Comparison of ENCODE assay signal across 28 mouse cellular contexts in genomic region chr2:98143711-98144110, GRCm38 (mm10).
A peak's percentile ranks its signal among the peaks of the same experiment; 100 is the strongest.
DNase-seq lines count a peak whose midpoint lies in the region; ATAC-seq and TF ChIP-seq lines count a peak whose summit lies in the region.
"Had no signal": no experiment of that assay in that cellular context is flagged by ENCODE, and none has a peak within 500 bp of the region (broad histone marks: within the 10 kb centered on the region; RNA-seq: fewer than 3 reads in every experiment).

No protein-coding gene starts in this region.

- DNase-seq in layer of hippocampus, adult 2 months (ENCODE audit: low spot score in 2 of 2) = no peak
- no peak for DNase-seq in layer of hippocampus, adult 9-10 months (ENCODE audit: low spot score)
- DNase-seq in ES-CJ7 (ENCODE audit: low read depth, low spot score) (peak; percentile 5), ZHBTc4 (ENCODE audit: low read depth, low spot score) (peak; percentile 11)
- DNase-seq: adrenal gland, adult 8-10 months; adrenal gland, postnatal 25 days; B cell, adult 2 months; cerebellum, adult 18-20 months; cerebellum, adult 9-10 months; cerebellum, postnatal 14 days; forebrain, postnatal 0 days; gastrocnemius, postnatal 10 days; gastrocnemius, postnatal 36 days; heart, adult 11 months; kidney, adult 11 months had no signal

- H3K27me3 ChIP-seq in intestine, embryonic 15.5 days (replicated peaks) = no peaks in the 10 kb centered on the region
- H3K27me3 ChIP-seq in kidney, embryonic 14.5 days (ENCODE audit: control insufficient read depth, insufficient read depth, low read length) = no peaks in the 10 kb centered on the region
- H3K27me3 ChIP-seq: CH12.LX; embryonic facial prominence, embryonic 12.5 days; embryonic facial prominence, embryonic 15.5 days; hindbrain, embryonic 13.5 days; Patski had no signal

- peak; percentile 59 for TF ChIP-seq CTCF in layer of hippocampus, adult 2 months (conservative IDR thresholded peaks at IDR 0.05)

- H3K9me3 ChIP-seq in intestine, embryonic 15.5 days = no peaks in the 10 kb centered on the region
- H3K9me3 ChIP-seq in kidney, embryonic 14.5 days (ENCODE audit: control insufficient read depth, low read length) = no peaks in the 10 kb centered on the region
- H3K9me3 ChIP-seq: embryonic facial prominence, embryonic 12.5 days; embryonic facial prominence, embryonic 15.5 days; hindbrain, embryonic 13.5 days had no signal

- no peak for ATAC-seq in frontal cortex, adult (ENCODE audit: low TSS enrichment)
- ATAC-seq in intestine, embryonic 15.5 days = no peak
- no peak for ATAC-seq in kidney, embryonic 14.5 days (ENCODE audit: low FRiP score, low TSS enrichment)
- ATAC-seq: activated CD4-positive, CD25-positive, alpha-beta regulatory T cell, adult 4 months; forebrain, embryonic 14.5 days; forebrain, postnatal 0 days; hindbrain, embryonic 16.5 days; inflammation-experienced regulatory T-cells, adult 6 months; Patski had no signal

- H3K36me3 ChIP-seq in intestine, embryonic 15.5 days = no peaks in the 10 kb centered on the region
- no peaks in the 10 kb centered on the region for H3K36me3 ChIP-seq in kidney, embryonic 14.5 days (ENCODE audit: control insufficient read depth, insufficient read depth, low read length)
- H3K36me3 ChIP-seq: embryonic facial prominence, embryonic 12.5 days; embryonic facial prominence, embryonic 15.5 days; hindbrain, embryonic 13.5 days had no signal

- no peak overlapping the region for H3K4me3 ChIP-seq in layer of hippocampus, adult 2 months
- H3K4me3 ChIP-seq in intestine, embryonic 15.5 days (replicated peaks) = no peak overlapping the region
- no peak overlapping the region for H3K4me3 ChIP-seq in kidney, embryonic 14.5 days (ENCODE audit: low read length)
- H3K4me3 ChIP-seq: embryonic facial prominence, embryonic 12.5 days; embryonic facial prominence, embryonic 15.5 days; hindbrain, embryonic 13.5 days had no signal

- no peaks in the 10 kb centered on the region for H3K4me1 ChIP-seq in intestine, embryonic 15.5 days (replicated peaks)
- no peaks in the 10 kb centered on the region for H3K4me1 ChIP-seq in kidney, embryonic 14.5 days (ENCODE audit: control insufficient read depth, insufficient read depth, low read length)
- H3K4me1 ChIP-seq: embryonic facial prominence, embryonic 12.5 days; embryonic facial prominence, embryonic 15.5 days; hindbrain, embryonic 13.5 days had no signal

- no peak overlapping the region for H3K4me2 ChIP-seq in intestine, embryonic 15.5 days (replicated peaks)
- H3K4me2 ChIP-seq in kidney, embryonic 14.5 days (replicated peaks; ENCODE audit: low read depth, low read length) = no peak overlapping the region
- H3K4me2 ChIP-seq: embryonic facial prominence, embryonic 12.5 days; embryonic facial prominence, embryonic 15.5 days; heart, embryonic 11.5 days; hindbrain, embryonic 13.5 days had no signal

- H3K27ac ChIP-seq in layer of hippocampus, adult 2 months = no peak overlapping the region
- H3K27ac ChIP-seq in intestine, embryonic 15.5 days = no peak overlapping the region
- no peak overlapping the region for H3K27ac ChIP-seq in kidney, embryonic 14.5 days (ENCODE audit: low read depth, low read length)
- H3K27ac ChIP-seq: embryonic facial prominence, embryonic 12.5 days; embryonic facial prominence, embryonic 15.5 days; hindbrain, embryonic 13.5 days had no signal

- H3K9ac ChIP-seq in intestine, embryonic 15.5 days = no peak overlapping the region
- no peak overlapping the region for H3K9ac ChIP-seq in kidney, embryonic 14.5 days (ENCODE audit: low read depth, low read length)
- H3K9ac ChIP-seq: embryonic facial prominence, embryonic 12.5 days; embryonic facial prominence, embryonic 15.5 days; forebrain, postnatal 0 days; hindbrain, embryonic 13.5 days had no signal

Comparison
In these comparisons a context has a peak if more than half of its experiments do, and no peak if none do; other contexts are left out.
1. DNase-seq: peak in ES-CJ7 (single experiment) and ZHBTc4 (single experiment); none in layer of hippocampus, adult 2 months (0 of 2) and layer of hippocampus, adult 9-10 months (single experiment).